Mouse (Mus musculus) liver, adult 2 months (tissue): ENCODE data around the gene Vps11. TPM values are rescaled to one million over a fixed set of nuclear protein-coding genes. Genes with fewer than 3 reads are reported as not detected.

Experiments used
- DNase-seq: peaks from one replicate; pipeline ENCODE4 v3.0.0-alpha.2; 2011; ENCODE audit warnings: low read depth, low spot score; ENCODE audit errors: extremely low read depth
- H3K27ac ChIP-seq: fragments of 200-500 bp; replicated peaks from 2 replicates; pipeline ENCODE4 v1.5.1; 2012; ENCODE audit warnings: low read depth, mild to moderate bottlenecking, control low read depth, inconsistent platforms, low read length; ENCODE audit not compliant: insufficient read depth
- H3K27me3 ChIP-seq: fragments of 200-500 bp; 2 replicates; pipeline ENCODE4 v1.6.1; 2012; ENCODE audit warnings: mild to moderate bottlenecking, moderate library complexity, low read length, inconsistent platforms; ENCODE audit not compliant: control insufficient read depth, insufficient read depth
- H3K36me3 ChIP-seq: fragments of 200-500 bp; 2 replicates; pipeline ENCODE4 v1.6.1; 2012; ENCODE audit warnings: low read length, inconsistent platforms; ENCODE audit not compliant: control insufficient read depth, insufficient read depth
- H3K4me1 ChIP-seq: fragments of 200-500 bp; 2 replicates; pipeline ENCODE4 v1.6.1; 2011; ENCODE audit warnings: low read length; ENCODE audit not compliant: control insufficient read depth, insufficient read depth
- H3K4me3 ChIP-seq: fragments of 200-500 bp; 2 replicates; pipeline ENCODE4 v1.5.1; 2011; ENCODE audit warnings: low read depth, mild to moderate bottlenecking, control low read depth, low read length, moderate library complexity; ENCODE audit not compliant: insufficient read depth
- H3K79me2 ChIP-seq: fragments of 200-500 bp; 2 replicates; pipeline ENCODE4 v1.6.1; 2012; ENCODE audit warnings: inconsistent platforms, mild to moderate bottlenecking, low read length, moderate library complexity; ENCODE audit not compliant: control insufficient read depth, insufficient read depth
- H3K9ac ChIP-seq: fragments of 200-500 bp; 2 replicates; pipeline ENCODE4 v1.6.1; 2012; ENCODE audit warnings: low read depth, mild to moderate bottlenecking, control low read depth, inconsistent platforms, low read length
- CTCF ChIP-seq: fragments of 200-500 bp; IDR thresholded peaks from 2 replicates; pipeline ENCODE4 v1.5.1; 2011; ENCODE audit warnings: low read depth, low read length, control low read depth
- POLR2A ChIP-seq: fragments of 200-500 bp; IDR thresholded peaks from 2 replicates; pipeline ENCODE4 v1.6.1; 2011; ENCODE audit warnings: low read length, control low read depth; ENCODE audit not compliant: insufficient read depth; ENCODE audit errors: extremely low read depth
- WGBS: fragments of 180-500 bp; shearing (Covaris S2); methylation state at CpG from one replicate; pipeline ENCODE4 v1.1.7; 2018; 5-methylcytosine and 5-hydroxymethylcytosine counted together
- polyA plus RNA-seq: library from polyadenylated mRNA; depleted of rRNA; stranded (reverse); fragments of >200 nt; gene quantifications from 2 replicates; pipeline ENCODE4 v1.2.3, GENCODE M21; 2012
- total RNA-seq: library from RNA; depleted of rRNA; stranded (reverse); fragments of >200 nt; gene quantifications from 2 replicates; pipeline ENCODE4 v1.2.3, GENCODE M21; 2014

Gene Vps11
- total and polyA plus RNA-seq, 2 experiments = 14.5 to 17.0 TPM

- H3K27me3 ChIP-seq = no peaks in the 10 kb centered on the region
- H3K79me2 ChIP-seq = peaks cover 13% of the 10 kb centered on the region
- peak within 1 kb of the TSS; percentile 96 for H3K27ac ChIP-seq
- peak within 1 kb of the TSS; percentile 78 for H3K9ac ChIP-seq
- WGBS = under 1% methylated on average over 43 of the region's 43 CpGs
- H3K36me3 ChIP-seq = peaks cover 4% of the 10 kb centered on the region; the same call in 1 of the 2 replicates
- DNase-seq = peak; percentile 99
- peak within 1 kb of the TSS; percentile 95 for H3K4me3 ChIP-seq
- no peak for TF ChIP-seq CTCF
- TF ChIP-seq POLR2A = peak; percentile 98
- peaks cover 15% of the 10 kb centered on the region for H3K4me1 ChIP-seq
These were observed 35.4 kb upstream of the Vps11 start, which contains the start of gene Slc37a4 for GRCm38 (mm10) chr9:44396684-44397411. Slc37a4 (plus strand) TSS chr9:44396852.

GRCm38 (mm10) chr9:44391466-44391865 lies 30.0 kb upstream of the Vps11 start:
- Histone ChIP-seq H3K27ac (no peak overlapping the region), H3K36me3 (peaks cover 43% of the 10 kb centered on the region), H3K4me1 (peaks cover 6% of the 10 kb centered on the region), H3K4me3 (no peak overlapping the region), H3K27me3 (no peaks in the 10 kb centered on the region), H3K79me2 (no peaks in the 10 kb centered on the region), H3K9ac (no peak overlapping the region)
- 19% methylated on average over 4 of the region's 4 CpGs for WGBS
- TF ChIP-seq POLR2A (no peak), CTCF (peak; percentile 80)
- peak; percentile 42 for DNase-seq

- TF ChIP-seq CTCF (peak; percentile 86), POLR2A (no peak)
- H3K27ac ChIP-seq = no peak overlapping the region
- no peaks in the 10 kb centered on the region for H3K27me3 ChIP-seq
- no peak overlapping the region for H3K4me3 ChIP-seq
- H3K79me2 ChIP-seq = no peaks in the 10 kb centered on the region
- 47% methylated on average over 8 of the region's 8 CpGs for WGBS
- H3K36me3 ChIP-seq = peaks cover 64% of the 10 kb centered on the region
- no peak overlapping the region for H3K9ac ChIP-seq
- peak; percentile 43 for DNase-seq
- peaks cover 3% of the 10 kb centered on the region for H3K4me1 ChIP-seq
These were observed 27.8 kb upstream of the Vps11 start for GRCm38 (mm10) chr9:44389273-44389672.

- no peak overlapping the region for H3K4me3 ChIP-seq
- H3K27me3 ChIP-seq = no peaks in the 10 kb centered on the region
- H3K9ac ChIP-seq = no peak overlapping the region
- peaks cover 4% of the 10 kb centered on the region for H3K4me1 ChIP-seq
- peak overlapping the region; percentile 33; the same call in 1 of the 2 replicates for H3K27ac ChIP-seq
- WGBS = 16% methylated on average over 3 of the region's 3 CpGs
- peaks cover 83% of the 10 kb centered on the region for H3K36me3 ChIP-seq
- no peaks in the 10 kb centered on the region for H3K79me2 ChIP-seq
- no peak for TF ChIP-seq CTCF
- TF ChIP-seq POLR2A = no peak
- DNase-seq = peak; percentile 70
These were observed 25.8 kb upstream of the Vps11 start for GRCm38 (mm10) chr9:44387221-44387620.

GRCm38 (mm10) chr9:44384596-44384995 lies 23.1 kb upstream of the Vps11 start:
- no peaks in the 10 kb centered on the region for H3K27me3 ChIP-seq
- H3K36me3 ChIP-seq = peaks cover 79% of the 10 kb centered on the region
- WGBS = 84% methylated on average over 13 of the region's 13 CpGs
- no peak overlapping the region for H3K4me3 ChIP-seq
- DNase-seq = no peak
- peaks cover 20% of the 10 kb centered on the region for H3K4me1 ChIP-seq
- TF ChIP-seq POLR2A = no peak
- no peak for TF ChIP-seq CTCF
- H3K79me2 ChIP-seq = peaks cover 16% of the 10 kb centered on the region; the same call in 1 of the 2 replicates
- H3K9ac ChIP-seq = no peak overlapping the region
- no peak overlapping the region for H3K27ac ChIP-seq

GRCm38 (mm10) chr9:44379862-44380261 lies 18.4 kb upstream of the Vps11 start:
- peaks cover 20% of the 10 kb centered on the region for H3K4me1 ChIP-seq

More at GRCm38 (mm10) chr9:44379862-44380261, 18.4 kb upstream of the Vps11 start:
- Histone ChIP-seq H3K9ac (peak overlapping the region; percentile 82), H3K4me3 (peak overlapping the region; percentile 75), H3K79me2 (peaks cover 17% of the 10 kb centered on the region; the same call in 1 of the 2 replicates), H3K27ac (peak overlapping the region; percentile 60), H3K36me3 (peaks cover 36% of the 10 kb centered on the region; the same call in 1 of the 2 replicates), H3K27me3 (no peaks in the 10 kb centered on the region)
- DNase-seq = no peak
- no peak for TF ChIP-seq CTCF
- TF ChIP-seq POLR2A = no peak
- 1% methylated on average over 15 of the region's 15 CpGs for WGBS
